Mouse (Mus musculus): Measurements from ENCODE around the gene Os9. TPM values are rescaled to one million over a fixed set of nuclear protein-coding genes. Genes with fewer than 3 reads are reported as not detected.

The Os9 gene
- polyA plus RNA-seq, 1 experiment from 2014 or later = 123 TPM

DNA sequence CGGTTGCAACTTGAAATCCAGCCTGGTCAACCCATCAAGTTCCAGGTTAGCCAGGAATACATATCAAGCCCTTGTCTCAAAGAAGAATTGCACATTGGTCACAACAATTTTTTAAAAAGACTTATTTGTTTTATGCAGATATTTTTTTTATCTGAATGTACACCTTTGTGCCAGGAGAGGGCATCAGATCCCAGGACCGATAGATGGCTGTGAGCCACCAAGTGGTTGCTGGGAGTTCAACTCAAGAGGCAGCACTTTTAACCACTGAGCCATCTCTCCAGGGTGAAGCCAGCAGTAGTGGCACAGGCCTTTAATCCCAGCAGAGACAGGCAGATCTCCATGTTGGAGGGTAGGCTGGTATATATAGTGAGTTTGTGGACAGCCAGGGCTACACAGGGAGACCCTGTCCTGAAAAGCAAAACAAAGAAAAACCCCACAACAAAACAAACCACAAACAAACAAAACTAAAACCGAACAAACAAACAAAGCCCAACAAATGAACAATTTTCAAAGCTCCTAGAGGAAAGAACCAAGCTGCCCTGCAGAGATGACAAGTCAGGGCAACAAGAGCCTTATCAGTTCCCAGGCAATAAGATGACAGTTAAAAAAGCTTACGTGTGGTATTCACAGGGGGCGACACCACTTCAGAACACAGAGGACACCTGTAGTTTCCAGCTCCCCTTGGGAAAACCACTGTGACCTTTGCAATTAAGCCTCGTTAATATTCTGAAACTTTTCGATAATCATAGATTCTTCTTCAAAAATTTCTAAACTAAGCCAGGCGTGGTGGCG is 4.5 kb upstream of the Os9 start:
- no peak for ATAC-seq (ENCODE audit: low FRiP score, low read depth)
- 78% methylated on average over 9 of the region's 9 CpGs for WGBS

GRCm38 (mm10) chr10:127123436-127123805 is 2.5 kb upstream of the Os9 start:
- no peak overlapping the region for H3K9ac ChIP-seq
- H3K27me3 ChIP-seq (replicated peaks) = no peaks in the 10 kb centered on the region
- WGBS = 8% methylated on average over 4 of the region's 4 CpGs
- peak overlapping the region; percentile 13; the same call in 1 of the 2 replicates for H3K4me3 ChIP-seq
- H3K9me3 ChIP-seq = no peaks in the 10 kb centered on the region
- H3K4me2 ChIP-seq (replicated peaks) = peak overlapping the region; percentile 54
- H3K4me1 ChIP-seq = peaks cover 18% of the 10 kb centered on the region
- H3K27ac ChIP-seq = no peak overlapping the region
- ATAC-seq (ENCODE audit: low FRiP score, low read depth) = no peak
- H3K36me3 ChIP-seq = peaks cover 10% of the 10 kb centered on the region

More for the DNA sequence above, 4.5 kb upstream of the Os9 start:
- Histone ChIP-seq H3K9me3 (no peaks in the 10 kb centered on the region), H3K4me3 (no peak overlapping the region), H3K36me3 (no peaks in the 10 kb centered on the region), H3K4me1 (peaks cover 12% of the 10 kb centered on the region), H3K27me3 (replicated peaks) (no peaks in the 10 kb centered on the region), H3K4me2 (replicated peaks) (no peak overlapping the region), H3K27ac (no peak overlapping the region), H3K9ac (no peak overlapping the region)

DNA sequence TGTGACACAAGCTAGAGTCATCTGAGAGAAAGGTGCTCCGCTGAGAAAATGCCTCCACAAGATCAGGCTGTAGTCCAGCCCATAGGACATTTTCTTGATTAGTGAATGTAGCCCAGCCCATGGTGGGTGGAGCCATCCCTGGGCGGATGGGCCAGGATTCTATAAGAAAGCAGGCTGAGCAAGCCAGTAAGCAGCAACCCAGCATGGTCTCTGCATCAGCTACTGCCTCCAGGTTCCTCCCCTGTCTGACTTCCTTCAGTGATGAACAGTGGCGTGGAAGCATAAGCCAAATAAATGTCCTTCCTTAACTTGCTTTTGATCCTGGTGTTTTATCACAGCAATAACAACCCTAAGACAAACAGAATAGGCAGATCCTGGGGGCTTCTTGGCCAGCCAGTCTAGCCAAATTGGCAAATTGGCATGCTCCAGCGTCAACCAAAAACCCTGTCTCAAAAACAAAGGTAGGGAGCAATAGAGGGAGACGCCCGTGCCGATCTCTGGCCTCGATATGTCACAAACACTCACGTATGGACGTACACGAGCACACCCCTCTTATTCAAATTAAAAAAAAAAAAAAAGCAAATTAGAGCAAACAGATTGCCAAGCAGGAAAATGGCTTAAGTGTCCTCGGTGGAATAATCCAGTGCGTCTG is 2.0 kb upstream of the Os9 start:
- Histone ChIP-seq H3K4me1 (peaks cover 18% of the 10 kb centered on the region), H3K36me3 (peaks cover 15% of the 10 kb centered on the region)
- WGBS = 13% methylated on average over 13 of the region's 13 CpGs

DNA sequence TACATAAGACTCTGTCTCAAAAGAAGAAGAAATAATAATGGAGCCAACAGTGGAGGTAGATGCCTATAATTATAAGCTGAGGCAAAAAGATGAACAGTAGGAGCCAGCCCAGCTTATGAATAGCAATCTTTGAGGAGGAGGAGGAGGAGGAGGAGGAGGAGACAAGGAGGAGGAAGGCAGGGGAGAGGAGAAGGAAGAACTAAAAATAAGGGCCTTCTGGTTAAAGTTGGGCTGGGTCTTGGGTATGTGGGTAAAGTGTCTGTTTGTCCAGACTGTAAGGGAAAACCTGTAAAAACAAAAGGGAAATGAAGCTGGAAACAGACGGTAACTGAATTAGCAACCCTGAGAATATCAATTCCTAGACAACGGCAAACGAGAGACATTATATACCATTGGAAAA is 1.1 kb upstream of the Os9 start:
- WGBS = 75% methylated on average over 3 of the region's 3 CpGs
- Histone ChIP-seq H3K27ac (no peak overlapping the region), H3K4me1 (peaks cover 18% of the 10 kb centered on the region), H3K9me3 (no peaks in the 10 kb centered on the region), H3K36me3 (peaks cover 24% of the 10 kb centered on the region), H3K4me3 (0 out of 2 replicates have a peak overlapping the region, but pooled peaks have one; percentile 11), H3K27me3 (replicated peaks) (no peaks in the 10 kb centered on the region), H3K9ac (peak overlapping the region; percentile 33; the same call in 1 of the 2 replicates), H3K4me2 (replicated peaks) (peak overlapping the region; percentile 54)
- no peak for ATAC-seq (ENCODE audit: low FRiP score, low read depth)

More for the DNA sequence above, 2.0 kb upstream of the Os9 start:
- Histone ChIP-seq H3K4me3 (peak overlapping the region; percentile 13; the same call in 1 of the 2 replicates), H3K9me3 (no peaks in the 10 kb centered on the region), H3K27me3 (replicated peaks) (no peaks in the 10 kb centered on the region), H3K4me2 (replicated peaks) (peak overlapping the region; percentile 54), H3K9ac (no peak overlapping the region), H3K27ac (peak overlapping the region; percentile 38; the same call in 1 of the 2 replicates)
- 0 out of 2 replicates have a peak, but pooled peaks have one; percentile 23 for ATAC-seq (ENCODE audit: low FRiP score, low read depth)

DNA sequence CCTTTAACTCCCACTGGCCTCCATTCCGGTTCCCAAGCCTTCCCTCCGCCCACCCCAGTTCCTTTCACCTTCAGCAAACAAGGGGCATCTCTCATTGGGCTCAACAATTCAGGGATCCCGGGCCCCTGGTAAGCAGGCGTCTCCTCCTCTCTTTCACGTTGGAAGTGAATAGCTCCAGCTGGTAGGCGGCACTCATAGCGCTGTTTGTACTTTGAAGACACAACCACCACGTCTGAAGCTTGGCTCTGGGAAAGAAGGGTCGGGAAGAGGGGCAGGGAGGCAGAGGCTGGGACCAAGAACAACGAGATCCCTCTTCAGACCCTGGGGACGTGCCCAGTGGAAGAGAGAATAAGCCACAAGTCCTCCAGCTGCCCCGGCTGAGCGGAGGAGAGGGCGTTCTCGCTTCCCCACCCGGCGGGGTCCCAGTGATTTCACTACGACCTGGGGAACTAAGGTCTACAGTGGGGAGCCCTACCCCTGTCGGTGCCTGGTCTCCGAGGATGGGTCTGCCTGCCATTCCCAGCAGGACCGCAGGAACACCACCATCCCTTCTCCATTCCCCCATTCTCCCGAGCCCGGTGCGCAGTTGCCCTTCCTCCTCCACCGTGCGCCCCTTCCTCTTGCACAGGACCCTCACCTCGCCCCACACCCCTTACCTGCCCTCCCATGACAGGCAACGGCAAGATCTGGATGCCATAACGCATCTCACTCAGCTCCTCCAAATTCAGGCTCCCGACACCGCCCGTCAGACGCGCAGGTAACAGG is 448 bp downstream of the Os9 start:
- ATAC-seq (ENCODE audit: low FRiP score, low read depth) = peak; percentile 54
- Histone ChIP-seq H3K9ac (peak overlapping the region; percentile 80), H3K9me3 (no peaks in the 10 kb centered on the region), H3K36me3 (peaks cover 37% of the 10 kb centered on the region), H3K4me3 (peak overlapping the region; percentile 84), H3K27me3 (replicated peaks) (no peaks in the 10 kb centered on the region), H3K4me1 (peaks cover 18% of the 10 kb centered on the region), H3K27ac (no peak overlapping the region), H3K4me2 (replicated peaks) (peak overlapping the region; percentile 96)
- WGBS = 3% methylated on average over 34 of the region's 34 CpGs

- no peak for ATAC-seq (ENCODE audit: low FRiP score, low read depth)
- no peak overlapping the region for H3K4me3 ChIP-seq
- H3K4me2 ChIP-seq (replicated peaks) = no peak overlapping the region
- no peaks in the 10 kb centered on the region for H3K27me3 ChIP-seq (replicated peaks)
- WGBS = 90% methylated on average over 10 of the region's 10 CpGs
- H3K9ac ChIP-seq = no peak overlapping the region
- H3K4me1 ChIP-seq = peaks cover 18% of the 10 kb centered on the region
- no peaks in the 10 kb centered on the region for H3K9me3 ChIP-seq
- H3K36me3 ChIP-seq = peaks cover 42% of the 10 kb centered on the region
- no peak overlapping the region for H3K27ac ChIP-seq
Observed at GRCm38 (mm10) chr10:127119229-127119628, 1.7 kb downstream of the Os9 start.

- no peaks in the 10 kb centered on the region for H3K27me3 ChIP-seq (replicated peaks)
- WGBS = 94% methylated on average over 11 of the region's 11 CpGs
- peaks cover 42% of the 10 kb centered on the region for H3K36me3 ChIP-seq
- H3K9ac ChIP-seq = no peak overlapping the region
- ATAC-seq (ENCODE audit: low FRiP score, low read depth) = no peak
- no peak overlapping the region for H3K4me3 ChIP-seq
- H3K4me2 ChIP-seq (replicated peaks) = no peak overlapping the region
- peaks cover 18% of the 10 kb centered on the region for H3K4me1 ChIP-seq
- H3K27ac ChIP-seq = no peak overlapping the region
- H3K9me3 ChIP-seq = no peaks in the 10 kb centered on the region
Observed at GRCm38 (mm10) chr10:127118470-127118869, 2.5 kb downstream of the Os9 start.

- H3K27me3 ChIP-seq (replicated peaks) = no peaks in the 10 kb centered on the region
- peaks cover 54% of the 10 kb centered on the region for H3K36me3 ChIP-seq
- H3K4me3 ChIP-seq = no peak overlapping the region
- ATAC-seq (ENCODE audit: low FRiP score, low read depth) = no peak
- H3K4me1 ChIP-seq = peaks cover 3% of the 10 kb centered on the region
- WGBS = 91% methylated on average over 2 of the region's 2 CpGs
- no peaks in the 10 kb centered on the region for H3K9me3 ChIP-seq
- H3K4me2 ChIP-seq (replicated peaks) = no peak overlapping the region
- no peak overlapping the region for H3K9ac ChIP-seq
- no peak overlapping the region for H3K27ac ChIP-seq
Observed at GRCm38 (mm10) chr10:127115068-127115467, 5.9 kb downstream of the Os9 start.

DNA sequence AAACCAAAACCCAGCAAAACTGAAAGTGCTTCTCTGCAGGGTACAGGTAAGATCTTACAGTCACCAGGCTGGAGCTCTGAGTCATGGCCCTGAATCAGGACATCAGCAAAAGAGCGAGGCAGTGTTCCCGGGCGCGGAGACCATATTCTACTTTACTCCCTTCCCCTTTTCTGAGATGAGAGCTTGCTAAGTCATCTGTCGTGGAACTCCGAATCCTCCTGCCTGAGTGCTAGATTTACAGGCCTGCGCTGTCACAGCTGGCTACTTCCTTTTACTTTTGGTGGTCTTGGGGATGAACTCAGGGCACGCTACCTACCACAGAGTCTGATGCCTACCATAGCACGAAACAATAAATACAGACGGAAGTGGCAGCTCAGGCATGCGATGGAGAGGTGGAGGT is 6.5 kb downstream of the Os9 start:
- no peak overlapping the region for H3K4me3 ChIP-seq
- H3K4me2 ChIP-seq (replicated peaks) = no peak overlapping the region
- H3K36me3 ChIP-seq = peaks cover 53% of the 10 kb centered on the region
- H3K9me3 ChIP-seq = no peaks in the 10 kb centered on the region
- 90% methylated on average over 11 of the region's 11 CpGs for WGBS
- no peak for ATAC-seq (ENCODE audit: low FRiP score, low read depth)
- no peaks in the 10 kb centered on the region for H3K4me1 ChIP-seq
- no peaks in the 10 kb centered on the region for H3K27me3 ChIP-seq (replicated peaks)
- no peak overlapping the region for H3K9ac ChIP-seq
- no peak overlapping the region for H3K27ac ChIP-seq

- 93% methylated on average over 15 of the region's 15 CpGs for WGBS
- peaks cover 40% of the 10 kb centered on the region for H3K36me3 ChIP-seq
- H3K4me2 ChIP-seq (replicated peaks) = no peak overlapping the region
- no peak overlapping the region for H3K9ac ChIP-seq
- H3K9me3 ChIP-seq = no peaks in the 10 kb centered on the region
- no peaks in the 10 kb centered on the region for H3K27me3 ChIP-seq (replicated peaks)
- ATAC-seq (ENCODE audit: low FRiP score, low read depth) = no peak
- H3K27ac ChIP-seq = no peak overlapping the region
- no peak overlapping the region for H3K4me3 ChIP-seq
- H3K4me1 ChIP-seq = no peaks in the 10 kb centered on the region
Observed at GRCm38 (mm10) chr10:127111001-127111887, 9.7 kb downstream of the Os9 start.

DNA sequence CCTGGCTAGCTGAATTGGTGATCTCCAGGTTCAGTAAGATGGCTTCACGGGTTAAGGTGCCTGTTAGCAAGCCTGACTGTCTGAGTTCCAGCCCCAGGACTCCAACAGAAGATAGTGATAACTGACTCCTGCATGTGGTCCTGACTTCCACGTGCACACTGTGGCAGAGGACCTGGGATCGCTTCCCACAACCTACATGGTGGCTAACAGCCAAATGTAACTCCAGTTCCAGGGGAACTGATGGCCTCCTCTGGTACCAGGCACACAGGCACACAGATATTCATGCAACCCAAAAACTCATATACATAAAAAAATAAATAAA is 12.7 kb downstream of the Os9 start:
- H3K36me3 ChIP-seq = peaks cover 40% of the 10 kb centered on the region
- ATAC-seq (ENCODE audit: low FRiP score, low read depth) = no peak
- 94% methylated on average over 3 of the region's 3 CpGs for WGBS

More for the DNA sequence above, 12.7 kb downstream of the Os9 start:
- Histone ChIP-seq H3K4me1 (no peaks in the 10 kb centered on the region), H3K27me3 (replicated peaks) (no peaks in the 10 kb centered on the region), H3K27ac (no peak overlapping the region), H3K9me3 (no peaks in the 10 kb centered on the region), H3K4me2 (replicated peaks) (no peak overlapping the region), H3K9ac (no peak overlapping the region), H3K4me3 (no peak overlapping the region)
